Mouse (Mus musculus) CD4-positive helper T cell, adult 2 months (primary cell): ENCODE measurements around the gene Senp8.
"Not testable (repeated sequence)": the region's sequence is repeated elsewhere in the genome, so short reads cannot be mapped to it uniquely, and the experiment has no call there.

Experiments used
- DNase-seq: peaks from one replicate; pipeline ENCODE4 v3.0.0-alpha.2; 2012; ENCODE audit warnings: low read depth, missing footprints, low spot score

Gene Senp8

DNA sequence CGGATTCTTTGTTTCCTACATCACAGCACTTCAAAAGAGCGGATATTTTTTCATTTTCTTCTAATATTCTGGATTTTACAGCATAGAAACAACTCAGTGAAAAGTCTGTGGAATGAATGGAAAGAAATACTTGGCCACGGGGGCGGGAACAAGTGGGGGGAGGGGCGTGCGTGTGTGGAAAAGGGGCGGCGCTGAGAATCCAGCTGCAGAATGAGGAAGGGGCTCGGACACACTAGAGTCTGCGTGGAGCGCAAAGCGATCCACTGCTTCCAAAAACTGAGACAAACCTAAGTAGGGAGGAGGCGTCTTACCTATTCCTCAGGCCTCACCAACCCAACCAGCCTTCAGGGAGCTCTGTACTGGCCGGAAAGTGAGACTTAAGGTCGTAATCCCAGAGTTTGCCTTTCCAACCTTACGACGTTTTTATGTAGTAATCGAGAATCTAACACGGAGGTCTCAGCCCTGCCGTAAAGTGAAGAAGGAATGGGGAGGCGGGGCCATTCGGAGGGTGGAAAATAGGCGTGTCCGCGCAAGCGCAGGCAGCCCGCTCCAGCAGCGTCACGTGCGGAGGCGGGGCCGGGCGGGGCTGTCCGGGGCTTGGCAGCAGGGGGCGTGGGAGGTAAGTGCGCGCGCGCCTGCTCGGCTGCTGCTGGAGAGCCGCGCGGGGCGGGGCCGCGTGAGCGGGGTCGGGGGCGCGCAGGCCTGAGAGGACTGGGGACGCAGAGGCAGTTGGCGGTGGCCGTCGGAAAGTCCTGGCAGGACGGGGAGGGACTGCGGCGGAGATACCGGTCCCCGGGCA, at the start of gene Senp8, which contains the start of gene Myo9a:
Gene Senp8 (minus strand): TSS at position 444 of the 799 bp plus-strand sequence.
Gene Myo9a (plus strand): TSS at position 630 of the 799 bp plus-strand sequence.
- DNase-seq: peak; percentile 99

DNA sequence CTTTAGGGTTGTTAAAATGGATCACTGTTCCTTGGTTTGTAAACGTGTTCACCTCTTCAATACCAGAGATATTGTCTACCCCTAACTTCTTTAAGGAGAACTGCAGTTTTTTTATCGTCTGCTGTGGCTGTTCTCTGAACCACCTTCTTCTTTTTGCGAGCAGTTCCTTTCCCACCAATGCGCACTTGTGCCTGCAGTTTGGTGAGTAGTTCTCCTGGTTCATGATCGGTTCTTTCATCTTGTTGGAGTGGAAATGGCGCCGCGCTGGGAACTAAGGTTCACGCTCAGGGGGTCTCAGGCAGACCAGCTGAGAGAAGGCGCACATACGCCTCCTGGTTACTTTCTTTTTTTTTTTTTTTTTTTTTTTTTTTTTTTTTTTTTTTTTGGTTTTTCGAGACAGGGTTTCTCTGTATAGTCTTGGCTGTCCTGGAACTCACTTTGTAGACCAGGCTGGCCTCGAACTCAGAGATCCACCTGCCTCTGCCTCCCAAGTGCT, 16.5 kb upstream of the Senp8 start:
- not testable (repeated sequence) for DNase-seq

DNA sequence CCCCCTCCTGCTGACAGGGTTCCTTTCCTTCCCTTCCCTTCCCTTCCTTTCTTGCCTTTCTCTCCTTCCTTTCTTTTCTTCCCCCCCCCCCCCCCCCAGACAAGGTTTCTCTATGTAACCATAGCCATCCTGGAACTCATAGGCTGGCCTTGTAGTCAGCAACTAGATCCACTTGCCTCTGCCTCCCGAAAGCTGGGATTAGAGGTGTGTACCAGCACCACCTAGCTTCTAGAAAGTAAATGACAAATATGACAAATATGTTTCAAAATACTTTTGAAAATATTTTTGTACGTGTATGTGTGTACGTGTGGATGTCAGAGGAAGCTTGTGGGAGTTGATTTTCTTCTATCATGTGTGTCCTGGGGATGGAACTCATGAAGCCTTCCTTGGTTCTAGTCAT, 10.0 kb upstream of the Senp8 start:
- peak; percentile 16 for DNase-seq

DNA sequence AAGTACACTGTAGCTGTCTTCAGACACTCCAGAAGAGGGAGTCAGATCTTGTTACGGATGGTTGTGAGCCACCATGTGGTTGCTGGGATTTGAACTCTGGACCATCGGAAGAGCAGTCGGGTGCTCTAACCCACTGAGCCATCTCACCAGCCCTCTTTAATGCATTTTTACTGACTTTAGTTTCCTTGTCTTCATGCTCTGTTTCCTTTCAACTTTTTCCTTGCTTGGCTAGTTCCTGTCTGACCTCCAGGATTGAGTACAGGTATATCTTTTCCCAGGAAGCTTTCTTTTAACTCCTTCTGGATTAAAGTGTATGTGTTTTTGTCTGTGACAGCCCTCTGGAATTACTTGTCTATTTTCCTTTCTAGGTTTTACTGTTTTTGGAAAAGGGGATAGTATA, 6.5 kb upstream of the Senp8 start:
- not testable (repeated sequence) for DNase-seq

DNA sequence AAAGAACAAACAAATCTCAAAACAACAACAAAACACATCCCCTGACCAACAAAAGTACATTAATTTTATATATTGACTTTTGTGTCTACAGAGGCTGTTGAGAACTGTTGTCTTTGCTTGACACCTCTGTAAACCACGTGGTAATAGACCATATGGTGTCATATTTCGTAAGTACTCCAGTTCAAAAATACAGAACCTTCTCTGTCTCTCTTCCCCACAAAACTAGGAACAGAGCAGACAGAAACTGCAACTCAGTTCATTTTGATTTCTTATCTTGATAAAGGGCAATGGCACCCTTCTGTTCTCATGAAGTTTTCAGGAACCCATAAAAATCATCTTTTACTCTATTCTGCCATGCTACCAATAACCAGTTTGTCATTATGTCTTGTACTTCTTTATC, 4.7 kb upstream of the Senp8 start:
- no peak for DNase-seq

DNA sequence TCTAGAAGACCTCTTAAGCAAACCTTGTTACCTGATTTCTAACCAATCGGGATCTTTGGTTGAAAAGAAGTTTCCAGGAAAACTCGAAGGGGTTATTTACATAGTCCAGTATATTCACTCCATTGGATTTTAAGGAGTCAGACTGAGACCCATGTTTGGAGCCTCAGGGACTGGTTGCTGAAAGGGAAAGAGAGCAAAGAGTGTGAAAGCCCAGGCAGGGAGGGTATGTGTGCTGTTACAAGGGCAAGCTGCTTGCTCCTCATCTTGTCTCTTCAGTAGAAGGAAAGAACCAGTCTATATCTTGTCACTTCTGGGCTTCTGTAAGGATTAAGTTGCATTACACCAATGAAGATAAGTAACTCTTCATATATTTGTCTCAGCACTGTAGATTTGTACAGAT, 1.5 kb upstream of the Senp8 start:
- peak; percentile 12 for DNase-seq

DNA sequence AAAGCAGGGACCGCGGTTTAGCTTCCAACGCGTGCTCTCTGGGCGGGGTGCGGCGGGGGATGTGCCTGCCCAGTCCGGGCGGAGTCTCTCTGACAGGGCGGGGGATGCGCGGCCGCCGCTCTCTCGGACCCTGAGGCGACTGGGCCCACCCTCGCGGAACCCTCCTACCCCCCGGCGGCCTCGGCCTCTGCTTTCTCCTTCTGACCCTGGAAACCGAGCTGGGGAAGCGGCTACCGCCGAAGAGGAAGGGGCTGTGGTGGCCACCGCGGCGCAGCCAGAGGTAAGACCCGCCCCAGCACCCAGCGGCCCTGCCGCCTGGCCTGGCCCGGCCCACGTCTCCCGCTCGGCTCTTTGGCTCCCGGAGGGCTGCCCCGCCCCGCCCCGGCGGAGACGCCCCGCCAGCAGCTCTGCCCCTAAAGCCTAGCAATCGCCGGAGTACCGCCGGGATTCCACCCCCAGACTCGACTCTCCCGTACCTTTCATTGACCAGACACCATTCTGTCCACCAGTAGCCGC, 614 bp upstream of the Senp8 start:
- peak; percentile 86 for DNase-seq

DNA sequence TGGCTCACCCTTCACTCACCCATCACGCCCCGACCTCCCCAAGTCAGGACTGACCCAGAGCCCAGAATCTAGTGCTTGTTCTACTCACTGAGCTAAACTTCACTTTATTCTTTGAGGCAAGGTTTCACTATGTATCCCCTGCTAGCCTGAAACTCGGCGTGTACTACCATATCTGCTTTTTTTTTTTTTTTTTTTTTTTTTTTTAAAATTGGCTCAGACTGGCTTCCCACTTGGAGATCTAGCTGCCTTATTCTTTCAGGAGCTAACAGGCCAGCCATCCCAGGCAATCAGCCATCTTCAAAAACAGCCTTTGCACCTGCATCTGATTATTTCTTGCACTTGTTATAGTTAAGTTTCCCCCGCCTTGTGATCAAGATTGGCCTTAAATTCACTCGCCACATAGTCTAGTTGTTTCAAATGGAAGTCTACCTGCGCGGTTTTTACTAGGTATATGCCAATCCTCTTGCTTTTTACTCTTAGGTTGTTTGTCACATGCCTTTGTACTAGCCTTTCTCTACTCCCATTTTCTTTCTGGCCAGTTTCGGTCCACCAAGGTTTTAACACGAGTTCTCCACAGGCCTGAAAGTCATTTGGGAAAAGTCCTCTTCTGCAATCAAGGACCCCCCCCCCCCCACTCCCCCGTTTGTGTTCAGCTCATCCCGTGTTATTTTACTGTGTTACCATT, 787 bp downstream of the Senp8 start:
- DNase-seq: no peak

DNA sequence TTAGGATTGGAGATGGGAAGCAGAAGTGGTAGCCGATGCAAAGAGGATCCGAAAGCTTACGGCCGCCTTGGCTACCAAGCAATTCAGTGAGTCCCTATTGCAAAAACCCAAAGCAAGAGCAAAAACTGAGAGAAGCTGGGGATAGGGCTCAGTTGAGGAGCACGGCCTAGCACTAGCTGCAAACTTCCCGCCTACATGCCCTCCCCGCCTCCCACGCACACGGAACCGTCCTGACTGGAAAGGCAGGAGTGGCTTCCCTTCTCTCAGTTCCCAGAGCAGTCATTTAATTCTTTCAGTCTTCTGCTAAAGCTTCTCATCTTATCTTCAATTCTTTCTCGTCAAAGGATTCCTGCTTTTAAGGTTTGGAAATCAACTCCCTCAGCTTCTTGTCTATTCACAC, 1.5 kb downstream of the Senp8 start:
- no peak for DNase-seq

DNA sequence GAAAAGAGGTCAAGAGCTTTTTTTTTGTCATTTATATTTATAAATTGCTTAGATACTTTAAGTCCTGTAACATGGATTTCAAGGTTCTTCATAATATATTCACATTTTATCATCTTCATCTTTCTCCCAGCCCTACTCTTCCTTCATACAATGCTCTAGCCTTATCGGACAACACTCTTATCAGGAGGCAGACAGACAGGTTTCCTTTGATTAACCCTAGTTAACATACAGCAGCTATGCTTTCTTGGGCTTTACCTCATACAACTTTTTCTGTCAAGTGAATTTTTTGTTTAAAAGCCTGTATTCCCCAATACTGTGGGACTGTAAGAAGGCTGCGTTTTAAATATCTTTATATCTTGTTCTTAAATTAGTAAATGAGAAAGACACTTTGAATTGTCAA, 2.1 kb downstream of the Senp8 start:
- no peak for DNase-seq

DNA sequence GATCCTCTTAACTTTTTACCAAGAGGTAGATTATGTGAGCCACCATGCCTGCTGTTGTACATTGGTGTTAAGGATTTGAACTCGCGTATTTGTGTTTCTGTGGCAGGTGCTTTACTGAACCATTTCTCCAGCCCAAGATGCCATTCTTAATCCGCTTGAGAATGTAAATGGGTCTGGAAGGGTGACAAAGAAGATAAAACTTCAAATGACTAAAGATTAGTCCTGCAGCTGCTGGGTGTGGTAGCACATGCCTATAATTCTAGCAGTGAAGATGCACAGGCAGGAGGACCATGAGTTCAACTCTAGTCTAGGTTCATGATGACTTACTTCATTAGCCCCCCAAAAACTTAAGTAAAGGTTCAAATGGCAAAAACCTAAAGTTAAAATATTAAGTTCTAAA, 6.6 kb downstream of the Senp8 start:
- no peak for DNase-seq

DNA sequence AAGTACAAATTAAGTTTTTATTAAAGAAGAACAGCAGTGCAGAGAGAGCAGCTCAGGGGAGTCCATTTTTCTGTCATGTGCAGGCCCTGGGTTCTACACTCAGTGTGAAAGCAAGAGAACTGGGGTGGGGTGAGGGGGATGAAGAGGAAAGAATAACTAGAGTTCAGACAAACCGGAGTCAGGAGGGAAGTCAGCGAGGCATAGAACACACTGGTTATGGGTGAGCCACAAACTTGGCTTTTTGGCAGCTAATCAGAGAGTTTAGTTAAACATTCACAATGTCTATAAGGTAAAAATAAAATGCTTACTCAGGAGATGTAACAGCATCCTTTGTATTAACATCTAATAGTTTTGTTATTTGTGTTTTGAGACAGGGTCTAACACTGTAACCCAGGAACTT, 9.9 kb downstream of the Senp8 start:
- DNase-seq: no peak

DNA sequence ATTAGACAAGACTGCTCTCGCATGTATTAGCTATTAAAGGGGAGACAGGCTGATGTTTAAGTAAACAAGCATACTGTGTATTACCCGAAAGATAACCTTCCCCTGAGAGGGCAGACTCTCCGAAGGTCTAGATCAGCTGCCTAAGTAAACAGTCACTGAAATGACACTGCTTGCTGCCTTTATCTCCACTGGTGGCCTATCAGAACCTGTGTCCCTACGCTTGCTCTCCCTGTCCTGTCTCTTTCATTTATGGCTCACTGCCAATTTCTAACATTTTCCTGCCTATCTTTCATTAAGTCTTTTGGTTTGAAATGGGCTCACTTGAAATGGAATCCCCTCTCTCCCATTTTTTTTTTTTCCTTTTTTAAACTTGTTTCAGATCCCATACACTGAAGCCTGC, 15.1 kb downstream of the Senp8 start:
- no peak for DNase-seq

DNA sequence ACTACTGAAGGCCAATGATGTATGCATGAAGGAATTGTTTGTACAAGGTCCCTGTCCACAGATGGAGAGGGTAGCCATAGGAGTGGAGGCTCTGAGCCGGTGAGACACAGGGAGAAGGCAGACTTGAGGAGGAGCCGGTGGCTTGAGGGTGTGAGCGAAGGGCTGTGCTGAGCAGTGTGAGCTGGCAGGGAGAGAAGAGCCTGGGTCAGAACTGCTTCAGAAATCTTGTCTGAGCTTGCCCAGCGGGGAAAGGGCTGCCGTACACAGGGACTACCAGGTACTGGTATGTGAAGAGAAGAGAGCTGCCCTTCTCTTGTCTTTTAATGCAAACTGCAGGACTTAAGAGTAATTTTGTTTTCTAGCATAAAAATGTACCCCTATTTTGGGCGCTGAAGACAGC, 17.4 kb downstream of the Senp8 start:
- DNase-seq: no peak

DNA sequence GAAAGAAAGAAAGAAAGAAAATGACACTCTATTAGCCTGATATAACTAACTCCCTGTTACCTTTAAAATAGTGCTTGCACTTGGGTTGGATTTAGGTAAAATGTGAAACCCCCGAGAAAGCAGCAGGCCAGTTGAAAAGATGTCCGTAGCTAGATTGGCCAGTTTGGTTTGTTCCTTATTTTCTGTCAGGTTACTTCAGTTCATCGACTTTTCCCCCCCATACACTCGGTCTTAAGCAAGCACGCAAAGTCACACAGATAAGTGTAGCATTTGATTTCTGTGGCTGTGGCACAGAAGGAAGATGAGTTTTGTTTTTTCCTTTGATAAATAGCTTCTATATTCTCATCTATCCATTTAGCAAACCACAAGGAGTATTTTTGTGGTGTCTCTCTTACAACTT, 19.4 kb downstream of the Senp8 start:
- no peak for DNase-seq

DNA sequence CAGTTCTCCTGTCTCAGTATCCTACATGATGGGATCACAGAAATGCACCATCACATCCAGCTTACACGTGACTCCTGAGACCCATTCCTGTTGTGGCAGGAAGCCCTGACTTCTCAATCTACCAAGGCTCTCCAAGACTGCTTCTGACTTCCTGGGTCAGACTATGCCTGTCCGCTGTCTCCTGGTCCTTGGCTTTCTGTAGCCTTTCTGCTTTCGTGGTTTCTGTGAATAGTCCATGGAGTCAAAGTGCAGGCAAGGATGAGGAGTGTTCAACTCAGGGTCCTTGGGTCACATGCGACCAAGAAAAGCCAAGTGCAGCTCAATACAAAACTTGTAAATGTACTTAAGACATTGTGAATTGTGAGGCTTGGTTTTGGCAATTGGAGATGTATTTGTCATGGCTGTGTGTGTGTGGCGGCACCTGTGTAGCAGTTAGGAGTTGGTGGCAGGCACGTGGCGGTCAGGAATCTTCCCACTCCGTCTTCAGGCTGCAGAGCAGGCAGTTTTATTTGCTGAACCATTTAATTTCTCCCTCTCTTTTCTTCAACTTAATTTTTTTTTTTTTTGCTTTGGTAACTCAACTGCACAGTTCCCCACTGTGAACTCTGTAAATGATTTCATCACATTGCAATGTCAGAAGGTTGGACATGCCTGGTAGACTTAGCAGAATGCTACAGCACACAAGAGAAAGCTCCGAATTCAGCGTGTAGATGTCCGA, 22.8 kb downstream of the Senp8 start:
- no peak for DNase-seq

DNA sequence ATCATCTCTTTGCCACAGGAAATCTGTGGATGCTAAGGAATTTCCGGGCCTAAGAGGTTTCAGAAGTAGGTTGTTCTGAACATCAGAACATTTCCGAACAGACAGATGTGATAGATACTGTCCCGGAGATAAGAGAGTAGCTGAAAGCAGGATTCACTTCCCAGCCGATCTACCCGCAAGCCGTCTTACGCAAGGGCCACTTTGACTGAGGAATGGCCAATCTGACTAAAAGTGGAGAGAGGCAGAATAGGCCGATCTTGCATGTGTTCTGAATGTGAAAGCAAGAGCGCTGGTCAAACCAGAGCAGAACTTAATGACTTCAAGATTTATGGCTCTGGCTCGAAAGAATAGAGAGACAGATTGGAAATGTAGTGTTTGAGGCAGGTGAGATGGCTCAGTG, 25.0 kb downstream of the Senp8 start:
- DNase-seq: no peak

DNA sequence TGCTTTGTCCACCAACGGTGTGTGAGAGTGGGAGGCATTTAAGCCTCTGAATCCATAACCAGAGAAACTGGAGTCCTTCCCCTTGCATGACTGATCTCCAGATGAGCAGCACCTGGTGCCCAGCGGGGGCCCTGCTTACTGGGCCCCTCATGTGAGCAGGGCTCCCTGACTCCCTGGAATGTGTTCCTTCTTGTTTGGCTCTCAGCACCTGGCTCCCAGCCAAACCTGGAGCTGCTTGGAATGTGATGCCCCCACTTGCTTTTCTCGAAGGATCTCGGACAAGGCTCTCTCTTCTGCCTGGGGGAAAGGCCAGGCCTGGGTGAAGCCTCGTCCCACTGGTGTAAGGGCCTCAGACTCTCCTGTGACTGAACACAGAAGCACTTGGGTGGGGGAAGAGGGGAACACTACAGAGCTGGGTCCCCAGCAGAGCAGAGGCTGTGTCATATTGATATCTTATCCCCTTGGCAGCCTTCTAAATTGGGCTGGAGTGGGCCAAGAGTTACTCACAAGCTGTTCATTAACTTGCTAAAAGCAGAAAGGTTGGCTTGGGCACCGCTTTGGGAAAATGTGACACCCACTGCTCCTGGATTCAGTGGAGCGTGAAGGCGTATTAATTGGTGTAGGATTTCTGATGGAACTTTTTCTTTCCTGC, 26.6 kb downstream of the Senp8 start:
- no peak for DNase-seq

DNA sequence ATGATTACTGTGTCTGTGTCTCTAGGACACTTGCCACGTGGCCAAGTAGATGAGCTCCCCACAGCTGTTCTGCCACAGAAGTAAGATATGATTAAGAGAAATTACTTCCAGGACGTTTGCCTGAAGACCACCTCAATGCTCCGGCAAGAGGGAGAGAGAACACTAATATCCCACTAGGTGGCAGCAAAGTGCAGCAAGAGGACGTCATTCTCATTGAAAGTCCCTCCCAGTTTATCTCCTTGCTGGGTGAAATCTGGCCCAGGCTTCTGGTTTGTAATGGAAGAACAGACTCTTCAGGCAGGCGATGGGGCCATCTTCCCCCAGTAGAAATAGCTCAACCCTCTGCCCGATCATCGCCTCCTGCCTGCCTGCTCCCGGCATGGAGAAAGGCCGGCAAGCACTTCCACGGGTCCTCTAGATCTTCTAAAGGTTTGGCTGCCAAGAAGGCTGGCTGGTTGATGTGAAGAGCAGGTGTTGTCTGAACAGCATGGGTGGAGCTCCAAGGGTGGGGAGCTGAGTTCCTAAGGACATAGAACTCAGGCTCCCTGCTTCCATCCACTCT, 27.3 kb downstream of the Senp8 start:
- DNase-seq: peak; percentile 72

DNA sequence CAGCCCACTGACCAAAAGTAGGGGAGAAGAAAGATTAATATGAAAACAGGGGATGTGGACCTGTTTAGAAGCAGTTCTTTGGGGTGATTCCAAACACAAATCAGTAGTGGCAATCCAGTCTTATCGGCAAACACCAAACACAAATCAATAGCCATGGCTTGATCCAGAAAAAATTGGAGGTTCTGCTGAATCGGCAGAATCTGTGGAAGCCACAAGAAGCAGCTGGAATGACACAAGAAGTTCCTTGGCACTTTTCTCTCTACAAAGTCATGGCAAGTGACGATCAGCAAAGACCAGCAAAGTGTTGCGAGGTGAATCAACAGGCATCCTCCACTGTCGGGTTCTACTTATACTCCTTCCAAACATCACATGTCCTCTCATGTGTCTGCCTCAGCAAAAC, 29.4 kb downstream of the Senp8 start:
- no peak for DNase-seq

DNA sequence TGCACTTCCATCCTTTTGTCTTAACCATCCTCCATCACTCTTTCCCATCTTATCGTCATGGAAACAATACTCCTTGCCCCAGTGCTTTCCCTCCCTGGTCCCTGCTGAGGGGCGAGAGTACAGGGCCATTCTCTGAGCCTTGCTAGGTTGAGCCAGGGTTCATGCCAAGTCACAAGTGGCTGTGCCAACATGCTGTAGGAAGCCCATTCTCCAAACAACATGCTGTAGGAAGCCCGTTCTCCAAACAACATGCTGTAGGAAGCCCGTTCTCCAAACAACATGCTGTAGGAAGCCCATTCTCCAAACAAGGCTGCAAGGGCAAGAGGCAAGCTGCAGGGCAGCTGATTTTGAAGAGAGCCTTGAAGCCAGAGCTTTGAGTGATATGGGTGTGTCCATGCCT, 32.3 kb downstream of the Senp8 start:
- no peak for DNase-seq
